In genomic region chr2:104422230-104422629, GRCm38 (mm10) we compare ENCODE assay signal across 9 mouse cellular contexts. TPM values are rescaled to one million over a fixed set of nuclear protein-coding genes. Genes with fewer than 3 reads are reported as not detected.
DNase-seq lines count a peak whose midpoint lies in the region; ATAC-seq lines count a peak whose summit lies in the region.
"Had no signal": no experiment of that assay in that cellular context is flagged by ENCODE, and none has a peak within 500 bp of the region (broad histone marks: within the 10 kb centered on the region; RNA-seq: fewer than 3 reads in every experiment).

No protein-coding gene starts in this region.

- H3K27ac ChIP-seq in kidney, embryonic 16.5 days (ENCODE audit: low read length) = no peak overlapping the region
- H3K27ac ChIP-seq: liver, embryonic 15.5 days had no signal

- H3K27me3 ChIP-seq in kidney, embryonic 16.5 days (ENCODE audit: insufficient read depth, low read length) = no peaks in the 10 kb centered on the region

- no peak overlapping the region for H3K9ac ChIP-seq in kidney, embryonic 16.5 days (replicated peaks; ENCODE audit: low read length)
- H3K9ac ChIP-seq: liver, embryonic 15.5 days had no signal

- H3K4me1 ChIP-seq in kidney, embryonic 16.5 days (ENCODE audit: insufficient read depth, low read length) = no peaks in the 10 kb centered on the region
- H3K4me1 ChIP-seq: liver, embryonic 15.5 days had no signal

- no peak overlapping the region for H3K4me2 ChIP-seq in kidney, embryonic 16.5 days (replicated peaks; ENCODE audit: low read depth, low read length)
- H3K4me2 ChIP-seq: liver, embryonic 15.5 days had no signal

- no peak overlapping the region for H3K4me3 ChIP-seq in kidney, embryonic 16.5 days (ENCODE audit: low read length)
- H3K4me3 ChIP-seq: liver, embryonic 15.5 days had no signal

- no peak for DNase-seq in kidney, adult 11 months
- DNase-seq in MN1 (ENCODE audit: low spot score) = peak; percentile 69
- DNase-seq in adrenal gland, adult 2 months = no peak
- no peak for DNase-seq in spleen, postnatal 4 days (ENCODE audit: low spot score in 2 of 2)
- DNase-seq in testis, postnatal 14 days (ENCODE audit: low spot score) = no peak

- peak; percentile 71; the same call in 1 of the 2 replicates for ATAC-seq in kidney, embryonic 16.5 days (ENCODE audit: low FRiP score, low TSS enrichment)
- 0 out of 2 replicates have a peak, but pooled peaks have one; percentile 70 for ATAC-seq in erythroblast, adult 5-6 weeks (replicated peaks; ENCODE audit: low FRiP score, poor library complexity, severe bottlenecking)
- 0 out of 2 replicates have a peak, but pooled peaks have one; percentile 42 for ATAC-seq in megakaryocyte-erythroid progenitor cell, adult 5-6 weeks (replicated peaks; ENCODE audit: low FRiP score, low TSS enrichment, poor library complexity, severe bottlenecking)

- WGBS in kidney, embryonic 16.5 days = 6% methylated on average over 1 of the region's 1 CpGs

- no peaks in the 10 kb centered on the region for H3K9me3 ChIP-seq in kidney, embryonic 16.5 days (ENCODE audit: low read length)
- H3K9me3 ChIP-seq: liver, embryonic 15.5 days had no signal

- peaks cover 4% of the 10 kb centered on the region; the same call in 1 of the 2 replicates for H3K36me3 ChIP-seq in kidney, embryonic 16.5 days (ENCODE audit: insufficient read depth, low read length)
- H3K36me3 ChIP-seq: liver, embryonic 15.5 days had no signal

RNA-seq across cellular contexts. Expression of gene D430041D05Rik, which starts 11.4 kb away (rescaled TPM):
- 0.42 and 0.55 TPM in 2 replicates for polyA plus RNA-seq in kidney, embryonic 16.5 days (2015; fragmentation: Nextera tagmentation; extraction: Ambion mirVana)
- total RNA-seq in erythroblast, adult 5-6 weeks (2015; ENCODE audit: low replicate concordance) = not detected in 2 replicates
- 0.26 TPM in 1 of 2 replicates, not detected in the other for total RNA-seq in erythroblast, adult 5-6 weeks (2017; ENCODE audit: low replicate concordance)
- not detected in 2 replicates for total RNA-seq in megakaryocyte-erythroid progenitor cell, adult 5-6 weeks (2014; fragmentation: Nextera tagmentation)
- not detected in 2 replicates for total RNA-seq in megakaryocyte-erythroid progenitor cell, adult 5-6 weeks (2017)
- total RNA-seq in adrenal gland, adult 2 months (2021) = 10 to 100 TPM; 16.0 to 23.6 TPM
- polyA plus RNA-seq in adrenal gland, adult 2 months (2012; rRNA removed) = 8.5 and 11.9 TPM in 2 replicates
- polyA plus RNA-seq: liver, embryonic 15.5 days had no signal

Comparison
In these comparisons a context has a peak if more than half of its experiments do, and no peak if none do; other contexts are left out.
1. RNA of gene D430041D05Rik, which starts 11.4 kb away (total RNA-seq): 16.0 to 23.6 TPM in adrenal gland, adult 2 months; 0.26 TPM in erythroblast, adult 5-6 weeks and not detected in megakaryocyte-erythroid progenitor cell, adult 5-6 weeks; every median in the first group is over 10 times any median in the second.
2. Peak in every context shown above with its lines, with median percentiles within 50 percentile points of each other: ATAC-seq.